Mouse (Mus musculus): ENCODE data around the gene Olfr370. TPM values are rescaled to one million over a fixed set of nuclear protein-coding genes. Genes with fewer than 3 reads are reported as not detected.

Olfr370 gene
- polyA plus RNA-seq, 1 experiment from 2014 or later = not detected

DNA sequence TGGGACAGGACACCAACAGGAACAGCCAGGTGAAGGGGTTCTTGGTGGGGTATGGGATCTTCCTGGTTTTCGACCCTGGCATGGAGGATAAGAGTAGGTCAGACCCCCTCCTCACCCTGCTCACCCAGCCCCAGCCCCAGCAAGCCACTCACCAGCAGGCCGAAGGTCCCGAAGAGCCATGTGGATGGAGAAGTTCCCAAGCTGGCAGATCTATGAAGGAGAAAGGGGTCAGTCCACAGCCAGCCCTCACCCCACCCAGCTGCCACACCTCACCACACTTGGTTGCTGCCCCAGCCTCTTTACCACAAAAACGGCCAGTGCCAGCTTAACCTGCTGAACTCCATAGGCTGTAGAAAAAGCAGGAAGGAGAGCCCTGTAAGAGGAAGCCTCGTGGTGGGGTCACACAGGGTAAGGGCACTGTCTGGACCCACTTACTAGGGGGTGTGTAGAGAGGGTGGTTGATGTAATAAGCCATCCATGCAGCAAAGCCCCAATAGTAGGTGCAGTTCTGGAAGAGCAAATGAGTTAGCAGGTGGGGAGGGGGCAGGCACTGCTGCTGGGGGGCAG is 36.7 kb downstream of the Olfr370 start:
- H3K4me2 ChIP-seq (ENCODE audit: low read depth) = no peak overlapping the region
- peaks cover 14% of the 10 kb centered on the region for H3K4me1 ChIP-seq (ENCODE audit: control insufficient read depth, insufficient read depth, low read length)
- ATAC-seq (ENCODE audit: insufficient read depth, low FRiP score, low TSS enrichment) = no peak
- no peak overlapping the region for H3K27ac ChIP-seq (ENCODE audit: low read depth, low read length)
- H3K36me3 ChIP-seq (ENCODE audit: control insufficient read depth, insufficient read depth, low read length) = peaks cover 17% of the 10 kb centered on the region
- no peaks in the 10 kb centered on the region for H3K9me3 ChIP-seq (ENCODE audit: control insufficient read depth, low read length)
- no peak overlapping the region for H3K4me3 ChIP-seq (ENCODE audit: low read depth, low read length)
- WGBS = 95% methylated on average over 5 of the region's 5 CpGs
- H3K9ac ChIP-seq (ENCODE audit: low read length) = no peak overlapping the region
- DNase-seq (ENCODE audit: low spot score) = no peak
- H3K27me3 ChIP-seq (ENCODE audit: control insufficient read depth, insufficient read depth, low read length) = no peaks in the 10 kb centered on the region

- Histone ChIP-seq H3K4me2 (ENCODE audit: low read depth) (no peak overlapping the region), H3K4me3 (ENCODE audit: low read depth, low read length) (no peak overlapping the region), H3K9me3 (ENCODE audit: control insufficient read depth, low read length) (no peaks in the 10 kb centered on the region), H3K4me1 (ENCODE audit: control insufficient read depth, insufficient read depth, low read length) (peaks cover 13% of the 10 kb centered on the region), H3K27ac (ENCODE audit: low read depth, low read length) (no peak overlapping the region), H3K9ac (ENCODE audit: low read length) (no peak overlapping the region; the same call in 1 of the 2 replicates), H3K27me3 (ENCODE audit: control insufficient read depth, insufficient read depth, low read length) (no peaks in the 10 kb centered on the region), H3K36me3 (ENCODE audit: control insufficient read depth, insufficient read depth, low read length) (peaks cover 17% of the 10 kb centered on the region)
- no peak for ATAC-seq (ENCODE audit: insufficient read depth, low FRiP score, low TSS enrichment)
- WGBS = 88% methylated on average over 18 of the region's 18 CpGs
- DNase-seq (ENCODE audit: low spot score) = no peak
These were observed 37.7 kb downstream of the Olfr370 start for GRCm38 (mm10) chr8:83573140-83573875.

- no peak for ATAC-seq (ENCODE audit: insufficient read depth, low FRiP score, low TSS enrichment)
- Histone ChIP-seq H3K27ac (ENCODE audit: low read depth, low read length) (no peak overlapping the region), H3K4me2 (ENCODE audit: low read depth) (no peak overlapping the region), H3K9ac (ENCODE audit: low read length) (no peak overlapping the region), H3K4me1 (ENCODE audit: control insufficient read depth, insufficient read depth, low read length) (peaks cover 13% of the 10 kb centered on the region), H3K27me3 (ENCODE audit: control insufficient read depth, insufficient read depth, low read length) (no peaks in the 10 kb centered on the region), H3K4me3 (ENCODE audit: low read depth, low read length) (no peak overlapping the region), H3K36me3 (ENCODE audit: control insufficient read depth, insufficient read depth, low read length) (peaks cover 17% of the 10 kb centered on the region), H3K9me3 (ENCODE audit: control insufficient read depth, low read length) (no peaks in the 10 kb centered on the region)
- 84% methylated on average over 15 of the region's 15 CpGs for WGBS
- DNase-seq (ENCODE audit: low spot score) = no peak
These were observed 39.2 kb downstream of the Olfr370 start for GRCm38 (mm10) chr8:83574631-83575315.

DNA sequence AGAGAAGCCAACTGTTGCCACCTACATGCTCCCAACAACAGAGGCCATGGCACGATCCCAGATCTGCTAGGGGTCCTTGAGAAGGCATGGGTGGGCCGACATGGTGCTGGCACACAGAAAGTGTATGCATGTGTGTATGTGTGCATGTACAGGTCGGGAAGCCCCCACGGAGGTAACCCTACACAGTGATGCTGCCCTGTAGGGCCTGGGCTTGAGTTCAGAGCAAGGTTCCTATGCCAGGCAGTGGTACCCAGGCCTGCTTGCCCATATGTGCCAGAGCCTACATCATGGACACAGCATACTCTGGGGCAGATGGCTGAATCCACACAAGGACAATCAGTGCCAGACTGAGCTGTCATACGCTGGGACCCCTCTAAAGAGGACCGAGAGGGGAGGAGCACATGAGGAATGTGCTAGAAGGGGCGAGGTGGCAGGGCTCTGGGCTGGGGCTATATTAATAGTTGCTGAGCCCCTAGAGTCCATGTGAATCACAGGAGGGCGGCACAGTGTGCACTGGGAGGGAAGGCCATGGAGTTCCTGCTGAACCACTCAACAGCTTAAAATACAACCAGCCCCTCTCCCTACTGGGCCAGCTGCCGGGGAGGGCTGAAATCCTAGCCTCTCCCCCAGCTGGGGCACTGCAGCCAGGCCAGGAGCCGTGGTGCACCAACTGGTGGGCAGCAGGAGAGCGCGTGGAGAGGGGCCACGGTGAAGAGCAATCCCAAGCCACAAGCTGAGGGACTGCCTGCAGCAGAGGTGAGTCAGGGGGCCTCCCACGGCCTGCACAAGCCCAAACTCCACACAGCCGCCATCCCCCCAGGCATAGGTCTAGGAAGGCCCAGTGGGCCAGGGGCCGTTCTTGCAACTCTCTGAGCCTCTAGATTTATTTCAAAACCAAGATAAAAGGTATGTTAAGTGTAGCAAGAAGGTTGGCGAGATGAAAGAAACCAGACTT is 40.3 kb downstream of the Olfr370 start:
- Histone ChIP-seq H3K9ac (ENCODE audit: low read length) (no peak overlapping the region), H3K27ac (ENCODE audit: low read depth, low read length) (no peak overlapping the region), H3K4me1 (ENCODE audit: control insufficient read depth, insufficient read depth, low read length) (peaks cover 13% of the 10 kb centered on the region), H3K27me3 (ENCODE audit: control insufficient read depth, insufficient read depth, low read length) (no peaks in the 10 kb centered on the region), H3K36me3 (ENCODE audit: control insufficient read depth, insufficient read depth, low read length) (peaks cover 10% of the 10 kb centered on the region; the same call in 1 of the 2 replicates), H3K4me2 (ENCODE audit: low read depth) (no peak overlapping the region), H3K9me3 (ENCODE audit: control insufficient read depth, low read length) (no peaks in the 10 kb centered on the region), H3K4me3 (ENCODE audit: low read depth, low read length) (no peak overlapping the region)
- ATAC-seq (ENCODE audit: insufficient read depth, low FRiP score, low TSS enrichment) (no peak), DNase-seq (ENCODE audit: low spot score) (no peak)
- WGBS = 72% methylated on average over 17 of the region's 17 CpGs

DNA sequence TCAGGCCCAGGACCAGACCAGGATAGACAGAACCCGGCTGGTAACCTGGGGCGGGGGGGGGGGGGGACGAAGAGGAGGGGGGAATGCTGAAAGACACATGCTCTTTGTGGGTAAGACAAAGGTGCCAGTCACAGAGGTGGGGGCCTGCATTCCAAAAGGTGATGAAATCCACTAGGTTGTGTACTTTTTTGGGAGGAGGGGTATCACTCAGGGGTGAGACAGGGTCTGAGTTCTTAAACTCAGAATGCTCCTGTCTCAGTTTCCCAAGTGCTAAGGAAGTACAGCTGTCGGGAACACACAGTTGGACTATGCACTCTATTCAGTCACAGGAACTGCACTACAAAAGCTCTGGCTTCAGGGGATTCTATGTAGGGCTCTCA is 40.9 kb downstream of the Olfr370 start:
- Histone ChIP-seq H3K4me3 (ENCODE audit: low read depth, low read length) (no peak overlapping the region), H3K4me1 (ENCODE audit: control insufficient read depth, insufficient read depth, low read length) (peaks cover 13% of the 10 kb centered on the region), H3K27ac (ENCODE audit: low read depth, low read length) (no peak overlapping the region), H3K4me2 (ENCODE audit: low read depth) (no peak overlapping the region), H3K27me3 (ENCODE audit: control insufficient read depth, insufficient read depth, low read length) (no peaks in the 10 kb centered on the region), H3K36me3 (ENCODE audit: control insufficient read depth, insufficient read depth, low read length) (peaks cover 8% of the 10 kb centered on the region; the same call in 1 of the 2 replicates), H3K9ac (ENCODE audit: low read length) (no peak overlapping the region), H3K9me3 (ENCODE audit: control insufficient read depth, low read length) (no peaks in the 10 kb centered on the region)
- 71% methylated on average over 3 of the region's 4 CpGs for WGBS
- ATAC-seq (ENCODE audit: insufficient read depth, low FRiP score, low TSS enrichment) (no peak), DNase-seq (ENCODE audit: low spot score) (no peak)

GRCm38 (mm10) chr8:83576921-83577320 is 41.3 kb downstream of the Olfr370 start:
- Histone ChIP-seq H3K9me3 (ENCODE audit: control insufficient read depth, low read length) (no peaks in the 10 kb centered on the region), H3K9ac (ENCODE audit: low read length) (no peak overlapping the region), H3K36me3 (ENCODE audit: control insufficient read depth, insufficient read depth, low read length) (peaks cover 6% of the 10 kb centered on the region; the same call in 1 of the 2 replicates), H3K4me2 (ENCODE audit: low read depth) (no peak overlapping the region), H3K4me1 (ENCODE audit: control insufficient read depth, insufficient read depth, low read length) (peaks cover 13% of the 10 kb centered on the region), H3K27ac (ENCODE audit: low read depth, low read length) (no peak overlapping the region), H3K27me3 (ENCODE audit: control insufficient read depth, insufficient read depth, low read length) (no peaks in the 10 kb centered on the region), H3K4me3 (ENCODE audit: low read depth, low read length) (no peak overlapping the region)
- 71% methylated on average over 4 of the region's 4 CpGs for WGBS
- ATAC-seq (ENCODE audit: insufficient read depth, low FRiP score, low TSS enrichment) = no peak
- no peak for DNase-seq (ENCODE audit: low spot score)

- peaks cover 2% of the 10 kb centered on the region; the same call in 1 of the 2 replicates for H3K36me3 ChIP-seq (ENCODE audit: control insufficient read depth, insufficient read depth, low read length)
- no peak overlapping the region for H3K9ac ChIP-seq (ENCODE audit: low read length)
- no peak overlapping the region for H3K4me3 ChIP-seq (ENCODE audit: low read depth, low read length)
- ATAC-seq (ENCODE audit: insufficient read depth, low FRiP score, low TSS enrichment) (no peak), DNase-seq (ENCODE audit: low spot score) (no peak)
- H3K27me3 ChIP-seq (ENCODE audit: control insufficient read depth, insufficient read depth, low read length) = no peaks in the 10 kb centered on the region
- H3K4me2 ChIP-seq (ENCODE audit: low read depth) = no peak overlapping the region
- H3K4me1 ChIP-seq (ENCODE audit: control insufficient read depth, insufficient read depth, low read length) = peaks cover 13% of the 10 kb centered on the region
- H3K9me3 ChIP-seq (ENCODE audit: control insufficient read depth, low read length) = no peaks in the 10 kb centered on the region
- H3K27ac ChIP-seq (ENCODE audit: low read depth, low read length) = no peak overlapping the region
- 57% methylated on average over 9 of the region's 9 CpGs for WGBS
These were observed 41.8 kb downstream of the Olfr370 start for GRCm38 (mm10) chr8:83577384-83577791.
